Mouse (Mus musculus): Measurements from ENCODE around the gene Ddc. TPM values are rescaled to one million over a fixed set of nuclear protein-coding genes. Genes with fewer than 3 reads are reported as not detected.

Ddc gene
- polyA plus RNA-seq, 1 experiment from 2014 or later: 18.4 TPM

- H3K4me1 ChIP-seq: peaks cover 59% of the 10 kb centered on the region
- ATAC-seq (ENCODE audit: low FRiP score, low read depth): no peak
- no peaks in the 10 kb centered on the region for H3K36me3 ChIP-seq
- H3K4me3 ChIP-seq: no peak overlapping the region
- H3K4me2 ChIP-seq (replicated peaks): no peak overlapping the region
- no peak overlapping the region for H3K9ac ChIP-seq
- H3K27me3 ChIP-seq: no peaks in the 10 kb centered on the region
- WGBS: 79% methylated on average over 1 of the region's 1 CpGs
- H3K9me3 ChIP-seq: no peaks in the 10 kb centered on the region
- H3K27ac ChIP-seq: no peak overlapping the region; the same call in 1 of the 2 replicates
Observed at GRCm38 (mm10) chr11:11881783-11882155, 16.2 kb downstream of the Ddc start.

- Histone ChIP-seq H3K4me2 (replicated peaks) (no peak overlapping the region), H3K27ac (peak overlapping the region; percentile 22; the same call in 1 of the 2 replicates), H3K36me3 (no peaks in the 10 kb centered on the region), H3K4me1 (peaks cover 54% of the 10 kb centered on the region), H3K27me3 (no peaks in the 10 kb centered on the region), H3K9ac (no peak overlapping the region), H3K9me3 (no peaks in the 10 kb centered on the region), H3K4me3 (no peak overlapping the region)
- ATAC-seq (ENCODE audit: low FRiP score, low read depth): no peak
- WGBS: 64% methylated on average over 13 of the region's 13 CpGs
Observed at GRCm38 (mm10) chr11:11881026-11881782, 16.7 kb downstream of the Ddc start.

GRCm38 (mm10) chr11:11880351-11880750 lies 17.6 kb downstream of the Ddc start:
- peaks cover 47% of the 10 kb centered on the region for H3K4me1 ChIP-seq

GRCm38 (mm10) chr11:11879699-11880002 lies 18.3 kb downstream of the Ddc start:
- Histone ChIP-seq H3K4me3 (no peak overlapping the region), H3K4me2 (replicated peaks) (no peak overlapping the region), H3K27ac (peak overlapping the region; percentile 97), H3K4me1 (peaks cover 40% of the 10 kb centered on the region), H3K27me3 (no peaks in the 10 kb centered on the region), H3K36me3 (no peaks in the 10 kb centered on the region), H3K9me3 (no peaks in the 10 kb centered on the region), H3K9ac (no peak overlapping the region; the same call in 1 of the 2 replicates)
- 47% methylated on average over 4 of the region's 4 CpGs for WGBS
- no peak for ATAC-seq (ENCODE audit: low FRiP score, low read depth)

More at GRCm38 (mm10) chr11:11880351-11880750, 17.6 kb downstream of the Ddc start:
- H3K9ac ChIP-seq: no peak overlapping the region
- H3K27me3 ChIP-seq: no peaks in the 10 kb centered on the region
- H3K4me2 ChIP-seq (replicated peaks): no peak overlapping the region
- no peaks in the 10 kb centered on the region for H3K9me3 ChIP-seq
- H3K36me3 ChIP-seq: no peaks in the 10 kb centered on the region
- no peak for ATAC-seq (ENCODE audit: low FRiP score, low read depth)
- 74% methylated on average over 7 of the region's 7 CpGs for WGBS
- H3K27ac ChIP-seq: peak overlapping the region; percentile 97
- no peak overlapping the region for H3K4me3 ChIP-seq

- ATAC-seq (ENCODE audit: low FRiP score, low read depth): peak; percentile 87
- no peak overlapping the region for H3K4me3 ChIP-seq
- no peak overlapping the region; the same call in 1 of the 2 replicates for H3K4me2 ChIP-seq (replicated peaks)
- H3K4me1 ChIP-seq: peaks cover 39% of the 10 kb centered on the region
- WGBS: 21% methylated on average over 10 of the region's 10 CpGs
- H3K9me3 ChIP-seq: no peaks in the 10 kb centered on the region
- no peaks in the 10 kb centered on the region for H3K36me3 ChIP-seq
- peak overlapping the region; percentile 37 for H3K9ac ChIP-seq
- H3K27ac ChIP-seq: peak overlapping the region; percentile 97
- H3K27me3 ChIP-seq: no peaks in the 10 kb centered on the region
Observed at GRCm38 (mm10) chr11:11878981-11879698, 18.8 kb downstream of the Ddc start.

- Histone ChIP-seq H3K9ac (no peak overlapping the region), H3K27ac (peak overlapping the region; percentile 97), H3K4me1 (peaks cover 45% of the 10 kb centered on the region), H3K27me3 (no peaks in the 10 kb centered on the region), H3K36me3 (no peaks in the 10 kb centered on the region), H3K4me3 (no peak overlapping the region), H3K4me2 (replicated peaks) (peak overlapping the region; percentile 3; the same call in 1 of the 2 replicates), H3K9me3 (no peaks in the 10 kb centered on the region)
- ATAC-seq (ENCODE audit: low FRiP score, low read depth): peak; percentile 83
- 3% methylated on average over 10 of the region's 11 CpGs for WGBS
Observed at GRCm38 (mm10) chr11:11878278-11878980, 19.5 kb downstream of the Ddc start.

GRCm38 (mm10) chr11:11877891-11878277 lies 20.1 kb downstream of the Ddc start:
- peak overlapping the region; percentile 97 for H3K27ac ChIP-seq

GRCm38 (mm10) chr11:11876366-11876765 lies 21.6 kb downstream of the Ddc start:
- Histone ChIP-seq H3K9ac (no peak overlapping the region), H3K36me3 (no peaks in the 10 kb centered on the region), H3K27ac (no peak overlapping the region), H3K9me3 (no peaks in the 10 kb centered on the region), H3K4me2 (replicated peaks) (no peak overlapping the region), H3K4me3 (no peak overlapping the region), H3K27me3 (no peaks in the 10 kb centered on the region), H3K4me1 (peaks cover 64% of the 10 kb centered on the region)
- ATAC-seq (ENCODE audit: low FRiP score, low read depth): no peak
- 90% methylated on average over 3 of the region's 3 CpGs for WGBS

More at GRCm38 (mm10) chr11:11877891-11878277, 20.1 kb downstream of the Ddc start:
- H3K4me1 ChIP-seq: peaks cover 50% of the 10 kb centered on the region
- no peak for ATAC-seq (ENCODE audit: low FRiP score, low read depth)
- no peaks in the 10 kb centered on the region for H3K36me3 ChIP-seq
- no peaks in the 10 kb centered on the region for H3K9me3 ChIP-seq
- no peak overlapping the region for H3K4me3 ChIP-seq
- H3K27me3 ChIP-seq: no peaks in the 10 kb centered on the region
- H3K4me2 ChIP-seq (replicated peaks): no peak overlapping the region
- H3K9ac ChIP-seq: no peak overlapping the region
- 15% methylated on average over 4 of the region's 4 CpGs for WGBS

- peaks cover 66% of the 10 kb centered on the region for H3K4me1 ChIP-seq
- H3K9me3 ChIP-seq: no peaks in the 10 kb centered on the region
- no peak overlapping the region for H3K4me2 ChIP-seq (replicated peaks)
- no peak overlapping the region for H3K9ac ChIP-seq
- H3K27me3 ChIP-seq: no peaks in the 10 kb centered on the region
- 77% methylated on average over 2 of the region's 2 CpGs for WGBS
- no peak for ATAC-seq (ENCODE audit: low FRiP score, low read depth)
- no peaks in the 10 kb centered on the region for H3K36me3 ChIP-seq
- no peak overlapping the region; the same call in 1 of the 2 replicates for H3K27ac ChIP-seq
- no peak overlapping the region for H3K4me3 ChIP-seq
Observed at GRCm38 (mm10) chr11:11875230-11875629, 22.7 kb downstream of the Ddc start.

- H3K36me3 ChIP-seq: no peaks in the 10 kb centered on the region
- no peak overlapping the region for H3K4me3 ChIP-seq
- H3K9ac ChIP-seq: peak overlapping the region; percentile 27; the same call in 1 of the 2 replicates
- peak overlapping the region; percentile 93 for H3K27ac ChIP-seq
- ATAC-seq (ENCODE audit: low FRiP score, low read depth): peak; percentile 89
- peak overlapping the region; percentile 15; the same call in 1 of the 2 replicates for H3K4me2 ChIP-seq (replicated peaks)
- peaks cover 51% of the 10 kb centered on the region for H3K4me1 ChIP-seq
- H3K9me3 ChIP-seq: no peaks in the 10 kb centered on the region
- H3K27me3 ChIP-seq: no peaks in the 10 kb centered on the region
- 30% methylated on average over 20 of the region's 20 CpGs for WGBS
Observed at GRCm38 (mm10) chr11:11873023-11873908, 24.7 kb downstream of the Ddc start.

GRCm38 (mm10) chr11:11872140-11872795 lies 25.7 kb downstream of the Ddc start:
- H3K4me1 ChIP-seq: peaks cover 49% of the 10 kb centered on the region
- no peaks in the 10 kb centered on the region for H3K9me3 ChIP-seq
- ATAC-seq (ENCODE audit: low FRiP score, low read depth): peak; percentile 46
- no peak overlapping the region for H3K4me2 ChIP-seq (replicated peaks)
- no peak overlapping the region for H3K9ac ChIP-seq
- H3K4me3 ChIP-seq: no peak overlapping the region
- H3K36me3 ChIP-seq: no peaks in the 10 kb centered on the region
- 60% methylated on average over 3 of the region's 3 CpGs for WGBS
- H3K27me3 ChIP-seq: no peaks in the 10 kb centered on the region
- peak overlapping the region; percentile 93 for H3K27ac ChIP-seq
